Mouse (Mus musculus): ENCODE data around the gene Cald1.

DNA sequence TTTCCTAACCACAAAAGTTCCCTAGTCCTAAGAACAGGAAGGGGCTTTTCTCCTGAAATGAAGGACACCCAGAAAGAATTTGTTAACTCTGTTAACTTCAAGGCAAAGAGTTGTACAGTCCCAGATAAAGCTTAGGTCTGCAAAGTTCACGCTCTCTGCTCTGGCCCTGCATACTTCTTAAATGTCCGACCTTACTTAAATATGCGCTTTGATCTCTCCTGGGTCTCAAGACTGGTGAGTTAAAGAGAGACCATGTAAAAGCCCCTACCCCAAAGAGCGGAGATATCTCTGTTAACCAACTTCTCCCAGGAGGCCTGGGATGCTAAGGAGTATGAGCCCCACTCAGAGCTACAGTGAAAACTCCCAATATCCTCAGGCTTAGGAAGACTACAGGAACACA, 119.4 kb downstream of the Cald1 start:
- TF ChIP-seq POLR2A (IDR thresholded peaks at IDR 0.05; ENCODE audit: borderline replicate concordance, extremely low read depth, low read depth, low read length) (no peak), CTCF (IDR thresholded peaks at IDR 0.05; ENCODE audit: insufficient read depth, low read length) (no peak)

All from lung, adult 2 months (tissue).